Mouse (Mus musculus): Measurements from ENCODE around the gene Sec61b.

Gene Sec61b

DNA sequence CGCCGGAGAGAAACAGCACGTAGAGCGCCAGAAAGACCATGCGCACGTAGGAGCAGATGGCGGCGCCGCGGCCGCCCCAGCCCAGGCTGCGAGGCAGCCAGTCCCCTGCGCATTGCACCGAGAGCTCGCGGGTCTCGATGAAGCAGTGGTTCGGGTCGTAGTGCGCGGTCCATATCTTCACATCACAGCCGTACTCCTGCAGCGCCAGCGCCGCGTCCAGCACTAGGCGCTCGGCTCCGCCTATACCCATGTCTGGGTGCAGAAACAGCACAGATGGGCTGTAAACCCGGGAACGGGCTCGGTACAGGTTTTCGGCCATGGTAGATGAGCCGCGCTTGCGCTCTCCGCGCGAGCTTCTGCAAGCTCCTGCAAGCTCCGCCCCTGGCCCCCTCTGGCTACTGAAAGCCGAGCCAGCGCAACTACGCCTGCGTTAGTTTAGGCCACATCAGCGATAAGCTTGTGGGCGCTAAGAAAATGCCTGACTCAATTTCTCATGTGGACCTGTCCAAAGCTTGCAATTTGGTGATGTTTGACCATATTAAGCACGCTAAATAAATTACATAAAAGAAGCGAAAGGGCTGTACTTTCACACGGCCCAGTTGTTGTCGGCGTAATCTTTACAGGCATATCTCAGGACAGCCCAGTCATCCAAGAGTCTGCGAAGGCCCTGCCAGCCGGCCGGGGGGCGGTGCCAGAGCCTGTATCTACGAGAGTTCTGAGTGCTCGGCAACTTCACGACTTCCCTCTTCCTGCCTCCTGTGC lies at the start of gene Sec61b, which contains the start of gene Alg2:
Sec61b (plus strand) TSS at position 691 of the 762 bp plus-strand sequence.
Alg2 (minus strand) TSS at position 366 of the 762 bp plus-strand sequence.
- peak; percentile 99 for DNase-seq (ENCODE audit: inconsistent ontology term)

DNA sequence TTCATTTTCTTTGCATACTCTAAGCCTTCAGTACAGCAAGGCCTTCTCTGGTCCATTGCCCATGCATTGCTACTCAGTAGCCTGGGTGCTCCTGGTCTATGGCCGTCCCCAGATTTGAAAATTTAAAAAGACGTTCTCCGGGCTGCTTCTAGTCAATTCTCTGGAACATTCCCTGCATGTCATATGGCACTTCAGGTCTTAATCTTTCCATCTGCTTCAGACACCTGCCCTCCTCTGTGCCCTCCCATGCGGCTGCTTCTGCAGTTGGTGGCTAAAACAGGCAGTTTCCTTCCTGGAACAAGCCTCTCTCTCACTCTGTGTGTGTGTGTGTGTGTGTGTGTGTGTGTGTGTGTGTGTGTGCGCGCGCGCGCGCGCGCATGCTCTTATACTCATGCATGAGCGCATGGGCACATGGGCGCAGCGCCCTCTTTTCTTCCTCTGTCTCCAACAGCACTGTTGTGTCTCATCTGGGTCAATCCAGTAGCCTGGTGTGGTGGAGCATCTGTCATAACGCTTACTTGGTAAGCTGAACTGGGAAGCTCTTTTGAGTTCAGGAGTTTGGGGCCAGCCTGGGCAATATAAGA lies 49.1 kb upstream of the Sec61b start:
- no peak for DNase-seq (ENCODE audit: inconsistent ontology term)

DNA sequence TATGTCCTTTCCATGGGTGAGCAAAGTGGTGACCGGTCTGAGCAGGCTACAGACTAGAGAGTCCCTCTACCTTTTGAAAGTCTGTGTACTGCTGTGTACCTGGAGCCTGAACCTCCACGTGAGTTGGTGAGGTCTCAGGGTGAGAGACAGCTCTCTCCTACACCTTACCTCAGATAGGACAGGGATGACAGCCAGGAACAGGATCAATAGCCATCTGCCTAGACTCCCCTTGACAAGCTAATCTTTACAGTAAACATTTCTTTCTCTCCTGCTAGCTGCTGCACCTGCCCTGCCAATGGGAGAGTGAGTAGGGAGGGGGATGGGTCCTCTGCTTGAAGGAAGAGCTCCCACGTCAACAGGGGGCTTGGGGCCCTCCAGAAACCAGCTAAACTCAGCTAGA lies 46.9 kb upstream of the Sec61b start:
- no peak for DNase-seq (ENCODE audit: inconsistent ontology term)

DNA sequence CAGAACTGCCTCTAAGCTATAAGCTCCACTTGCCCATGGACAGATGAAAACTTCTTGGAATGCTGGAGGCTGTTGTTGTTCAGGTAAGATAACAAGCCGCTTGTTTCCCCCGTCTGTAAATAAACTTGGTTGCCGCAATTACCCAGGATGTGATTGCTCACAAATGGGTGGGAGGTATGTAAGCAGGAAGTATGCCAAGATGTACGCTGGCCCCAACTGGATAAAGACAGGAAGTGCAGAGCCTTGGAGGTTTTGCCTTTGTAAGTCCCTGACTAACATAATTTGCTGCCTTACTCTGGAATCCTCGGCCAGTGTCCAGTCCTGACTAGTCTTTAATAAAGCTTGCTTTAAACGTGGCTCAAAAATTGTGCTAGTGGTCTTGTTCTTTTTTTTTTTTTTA lies 43.9 kb upstream of the Sec61b start:
- DNase-seq (ENCODE audit: inconsistent ontology term): no peak

DNA sequence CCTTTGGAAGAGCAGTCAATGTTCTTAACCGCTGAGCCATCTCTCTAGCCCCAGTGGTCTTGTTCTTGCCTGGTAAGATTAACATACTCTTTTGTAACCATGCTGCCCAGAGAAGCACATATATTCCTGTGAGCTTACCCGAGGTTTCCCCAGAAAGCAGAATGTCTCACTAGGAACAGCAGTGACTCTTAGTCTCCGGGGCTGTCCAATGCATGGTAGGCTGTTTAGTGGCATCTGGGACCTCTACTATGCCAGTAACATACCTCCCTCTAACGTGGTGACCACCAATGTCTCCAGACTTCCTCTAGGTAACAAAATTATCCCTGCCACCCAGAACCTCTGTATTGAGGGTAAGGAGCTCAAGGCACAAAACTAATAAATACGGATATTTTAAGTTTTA lies 43.4 kb upstream of the Sec61b start:
- no peak for DNase-seq (ENCODE audit: inconsistent ontology term)

DNA sequence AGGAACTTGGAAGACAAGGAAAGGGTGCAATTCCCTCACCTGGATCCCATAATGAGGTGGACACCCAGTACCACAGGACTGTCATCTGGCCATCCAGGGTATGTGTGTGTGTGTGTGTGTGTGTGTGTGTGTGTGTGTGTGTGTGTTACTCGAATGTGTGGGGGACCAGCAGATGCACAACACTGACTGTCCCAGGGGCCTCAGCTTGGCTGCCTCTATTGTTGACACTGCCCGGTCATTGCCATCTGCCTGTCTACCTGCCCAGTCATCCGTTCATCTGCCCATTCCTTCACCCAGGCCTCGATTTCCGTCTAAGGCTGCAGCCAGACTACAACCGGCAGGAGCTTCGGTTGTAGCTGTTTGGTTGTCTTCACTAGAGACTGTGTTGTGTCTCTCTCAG lies 41.7 kb upstream of the Sec61b start:
- DNase-seq (ENCODE audit: inconsistent ontology term): no peak

DNA sequence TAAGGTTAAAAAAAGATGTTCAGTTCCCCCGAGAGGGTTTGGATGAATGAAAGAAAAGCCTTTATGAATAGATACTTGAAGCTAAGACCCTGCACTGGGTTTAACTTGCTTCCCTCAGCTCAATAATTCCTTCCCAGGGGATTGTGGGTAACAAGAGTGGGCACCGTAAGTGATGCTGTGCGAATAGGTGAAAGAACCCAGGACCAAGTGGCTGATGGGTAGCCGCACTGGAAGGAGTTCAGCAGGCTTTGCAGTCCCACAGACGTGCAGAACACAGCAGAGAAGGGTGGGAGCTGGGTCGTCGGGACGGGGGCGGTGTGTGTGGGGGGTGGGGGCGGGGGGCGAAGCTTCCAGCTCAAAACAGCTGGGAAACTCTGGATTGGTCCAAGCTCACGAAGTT lies 39.3 kb upstream of the Sec61b start:
- DNase-seq (ENCODE audit: inconsistent ontology term): no peak

DNA sequence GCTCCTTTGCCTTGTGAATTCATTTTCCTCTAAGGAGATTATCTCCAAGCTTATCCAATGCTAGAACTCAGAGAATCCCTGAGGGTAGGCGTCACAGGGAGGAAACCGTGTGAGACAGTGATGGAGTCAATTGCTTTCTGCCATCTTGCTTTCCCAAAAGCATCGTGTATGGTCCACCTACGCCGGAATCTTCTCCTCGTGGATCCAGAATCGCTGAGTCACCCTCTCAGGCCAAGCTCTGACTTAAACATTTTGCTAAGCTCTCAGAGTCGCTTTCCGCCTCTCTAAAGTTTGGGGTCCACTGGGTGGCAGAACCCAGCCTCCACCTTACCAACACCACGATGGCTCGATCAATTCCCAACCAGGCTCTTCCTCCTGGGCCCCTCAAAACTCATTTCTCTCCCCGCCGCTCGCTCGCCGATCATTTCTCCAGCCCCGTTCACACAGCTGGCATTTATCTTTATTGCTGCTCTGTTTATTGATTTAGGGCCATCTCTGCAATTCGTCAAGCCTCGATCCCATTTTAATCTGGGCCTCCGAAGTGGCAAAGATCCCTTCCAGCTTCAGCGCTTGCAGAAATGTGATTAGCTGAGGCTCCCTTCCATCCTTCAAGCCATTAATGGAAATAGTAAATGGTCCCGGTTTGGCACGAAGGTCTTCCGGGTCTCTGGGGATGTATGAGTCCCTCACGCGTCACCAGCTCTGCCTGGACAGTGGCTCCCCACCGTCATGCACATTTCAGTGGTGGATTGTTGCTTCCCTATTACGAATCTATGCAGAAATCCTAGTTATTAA lies 38.7 kb upstream of the Sec61b start:
- no peak for DNase-seq (ENCODE audit: inconsistent ontology term)

DNA sequence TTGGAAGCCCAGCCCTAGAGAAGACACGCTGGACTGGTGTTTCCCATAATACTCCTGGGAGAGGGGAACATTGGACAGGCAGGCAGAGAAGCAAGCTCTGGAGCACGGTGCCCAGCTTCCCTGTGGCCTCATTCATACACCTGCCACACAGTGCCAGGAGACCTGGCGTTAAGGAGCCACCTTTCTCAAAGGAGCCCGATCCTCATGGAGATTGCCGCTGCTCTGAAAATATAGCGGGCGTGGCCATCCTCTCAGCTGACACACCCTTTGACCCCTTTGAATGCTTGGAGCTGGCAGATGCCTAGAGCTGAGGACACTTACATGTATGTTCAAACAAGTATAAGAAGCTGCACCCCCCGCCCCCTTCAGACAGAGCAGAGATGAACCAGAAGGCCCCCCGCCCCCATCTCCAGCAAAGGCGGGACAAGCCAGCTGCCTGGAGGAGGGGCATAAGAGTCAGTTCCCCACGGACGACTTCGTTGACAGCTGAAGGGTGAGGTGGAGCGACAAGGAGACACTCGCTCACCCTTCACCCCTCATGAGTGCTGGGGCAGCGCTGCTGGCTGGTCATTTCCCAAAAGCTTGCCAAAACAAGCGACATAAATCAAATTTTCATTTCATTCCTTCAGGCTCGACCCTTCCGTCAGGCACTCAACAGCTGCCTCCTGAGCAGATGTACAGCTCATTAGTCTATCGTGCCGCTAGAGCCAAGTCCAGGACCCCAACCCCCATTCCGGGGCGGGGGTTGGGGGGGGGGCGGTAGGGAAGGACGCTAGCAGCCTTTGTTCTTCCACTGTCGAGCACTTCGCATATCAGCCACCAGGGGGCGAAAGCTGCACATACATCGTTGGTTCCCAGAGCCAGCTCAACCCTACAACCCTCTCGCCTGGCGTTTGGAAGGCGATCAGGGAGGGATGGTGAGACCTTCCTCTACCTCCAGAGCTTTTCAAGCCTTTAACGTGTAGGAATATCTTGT lies 36.8 kb upstream of the Sec61b start:
- peak; percentile 81 for DNase-seq (ENCODE audit: inconsistent ontology term)

DNA sequence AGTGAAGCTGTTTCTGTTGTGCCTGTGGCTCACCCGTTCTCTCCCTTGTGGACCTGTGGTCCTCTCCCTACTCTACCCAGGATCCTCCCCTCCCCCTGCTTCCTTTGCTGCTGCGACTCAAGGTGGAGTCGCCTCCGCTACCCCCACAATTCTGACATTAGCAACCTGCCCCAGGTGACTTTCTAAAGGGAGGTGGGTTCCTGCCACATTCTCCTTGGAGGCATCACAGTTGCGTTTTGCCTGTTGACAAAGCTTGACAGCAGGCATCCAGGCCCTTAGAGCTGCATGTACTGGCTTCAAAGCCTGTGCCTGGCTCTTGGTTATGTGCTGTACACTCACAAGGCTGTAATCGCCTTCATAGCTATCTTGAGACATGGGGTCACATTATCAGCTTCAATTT lies 35.5 kb upstream of the Sec61b start:
- no peak for DNase-seq (ENCODE audit: inconsistent ontology term)

DNA sequence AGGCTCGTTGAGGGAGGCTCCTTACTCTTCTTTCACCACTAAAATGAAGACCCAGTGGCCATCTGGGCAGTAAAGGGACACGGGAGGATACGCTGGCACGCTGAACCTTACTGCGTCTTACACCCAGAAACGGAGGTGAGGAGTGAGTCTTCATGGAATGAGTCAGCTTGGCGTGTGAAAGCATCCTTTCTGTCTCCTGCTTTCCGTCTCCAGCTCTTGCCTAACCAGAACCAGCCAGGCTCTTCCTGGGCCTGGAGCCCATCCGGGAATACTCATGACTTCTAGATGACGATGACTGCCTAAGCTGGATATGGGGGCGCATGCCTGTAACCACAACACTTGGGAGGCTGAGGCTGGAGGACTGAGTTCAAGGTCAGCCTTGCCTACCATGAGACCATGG lies 33.5 kb upstream of the Sec61b start:
- no peak for DNase-seq (ENCODE audit: inconsistent ontology term)

DNA sequence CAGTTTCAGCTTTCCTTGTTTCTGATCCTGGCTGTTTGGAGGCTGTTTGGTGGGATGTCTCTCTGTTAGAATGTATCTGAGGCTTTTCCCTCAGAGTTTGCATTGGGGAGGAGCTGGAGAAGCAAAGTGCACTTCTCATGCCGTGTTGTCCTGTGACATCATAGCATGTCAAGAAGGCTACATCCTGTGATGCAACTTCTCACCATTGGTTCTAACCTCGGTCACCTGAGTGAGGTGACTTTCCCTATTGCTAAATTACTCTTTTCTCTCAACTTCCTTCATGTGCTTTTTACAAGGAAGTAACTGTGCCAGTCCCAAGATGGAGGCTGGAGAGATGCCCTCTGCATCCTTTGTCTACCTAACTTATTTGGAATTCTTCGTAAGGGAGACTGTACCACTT lies 25.9 kb upstream of the Sec61b start:
- DNase-seq (ENCODE audit: inconsistent ontology term): no peak

DNA sequence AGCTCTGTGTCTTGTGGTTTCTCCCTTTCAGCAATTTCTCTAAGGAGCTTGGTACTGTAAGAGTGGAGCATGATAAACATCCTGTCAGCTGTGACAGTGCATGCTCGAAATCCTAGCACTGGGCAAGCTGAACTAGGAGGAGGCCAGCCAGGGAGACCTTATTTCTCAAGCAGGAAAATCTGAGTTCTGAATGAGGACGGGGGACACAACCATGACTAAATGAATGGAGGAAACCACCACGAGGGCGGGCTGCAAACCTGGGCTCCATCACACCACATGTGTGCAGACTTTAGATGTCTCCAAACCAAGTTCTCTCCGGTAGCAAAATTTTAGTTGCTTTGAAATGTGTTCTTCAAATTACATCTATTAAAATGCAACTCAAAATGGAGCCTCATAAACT lies 25.3 kb upstream of the Sec61b start:
- DNase-seq (ENCODE audit: inconsistent ontology term): no peak

DNA sequence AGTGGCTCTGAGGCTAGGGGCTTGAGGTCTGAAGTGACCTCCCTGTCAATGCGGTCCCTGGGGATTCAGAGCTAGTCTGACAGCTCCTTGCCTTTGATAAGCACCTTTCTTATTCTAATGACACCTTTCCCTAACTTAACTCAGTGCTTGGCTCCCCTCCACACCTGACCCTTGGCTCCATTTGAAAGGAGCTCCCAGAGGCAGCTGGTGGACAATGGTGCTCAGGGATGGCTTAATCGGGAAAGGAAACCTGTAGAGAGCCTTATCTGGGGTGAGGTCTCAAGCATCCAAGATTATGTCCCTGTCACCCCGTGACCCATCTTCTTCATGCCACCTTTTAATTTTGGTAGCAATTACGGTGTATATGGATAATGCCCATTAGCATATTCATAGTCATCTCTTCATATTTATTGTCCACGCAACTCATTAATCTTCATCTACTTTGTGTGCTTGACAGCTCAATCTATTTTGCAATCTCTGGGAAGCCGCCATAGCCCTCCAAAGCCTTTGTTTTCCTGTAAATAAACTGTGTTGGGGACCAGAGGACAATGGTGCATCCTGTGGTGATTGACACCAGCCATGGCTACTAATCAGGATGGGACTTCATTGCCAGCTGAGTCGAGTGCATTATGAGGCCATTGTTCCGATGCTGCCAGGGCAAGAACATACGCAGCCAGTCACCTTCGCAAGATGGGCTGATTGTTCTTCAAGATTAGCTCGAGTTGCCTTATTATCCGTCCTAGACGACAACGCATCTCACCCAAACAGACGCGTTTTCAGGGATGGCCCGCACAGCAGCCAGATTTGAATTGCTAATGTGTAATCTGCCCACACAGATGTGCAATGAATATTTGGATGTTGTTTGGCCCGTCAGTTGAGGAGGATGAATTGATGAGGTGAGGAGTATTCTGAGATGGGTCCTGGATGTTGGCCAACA lies 24.6 kb upstream of the Sec61b start:
- no peak for DNase-seq (ENCODE audit: inconsistent ontology term)

DNA sequence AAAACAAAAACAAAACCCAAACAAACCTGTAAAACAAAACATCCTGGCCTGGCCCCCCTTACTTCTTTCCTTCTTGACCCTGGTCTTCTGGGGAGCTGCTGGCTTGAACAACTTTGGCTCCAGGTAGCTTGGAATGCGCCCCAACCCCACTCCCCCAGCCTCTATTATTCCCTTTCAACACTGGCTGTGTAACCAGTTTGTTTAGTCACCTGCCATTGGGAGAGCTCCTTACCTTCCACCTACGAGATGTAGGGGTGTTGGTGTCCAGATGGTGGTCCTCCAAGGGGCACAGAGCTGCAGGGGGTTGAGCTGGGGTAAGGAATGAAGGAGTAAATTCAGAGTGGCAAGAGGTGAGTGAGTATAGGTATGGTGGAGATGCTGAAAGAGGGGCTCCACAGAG lies 7.3 kb upstream of the Sec61b start:
- DNase-seq (ENCODE audit: inconsistent ontology term): no peak

DNA sequence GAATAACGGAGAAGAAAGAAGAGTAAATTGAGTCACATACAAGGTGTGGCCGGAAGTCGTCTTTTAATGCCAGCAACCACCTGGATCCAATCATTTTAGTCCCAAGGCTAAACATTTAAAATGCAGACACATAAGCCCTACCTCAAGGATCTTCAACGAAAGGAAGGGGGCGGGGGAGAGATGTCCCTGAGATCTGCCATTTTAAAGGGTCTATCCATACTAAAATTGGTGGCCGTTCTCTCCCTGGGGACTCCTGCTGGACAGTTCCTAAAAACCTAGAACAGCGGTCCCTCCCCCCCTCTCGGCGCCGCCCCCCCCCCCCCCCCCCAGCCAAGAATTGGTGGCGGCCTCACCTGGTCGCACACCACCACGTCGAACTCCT lies 881 bp upstream of the Sec61b start:
- no peak for DNase-seq (ENCODE audit: inconsistent ontology term)

DNA sequence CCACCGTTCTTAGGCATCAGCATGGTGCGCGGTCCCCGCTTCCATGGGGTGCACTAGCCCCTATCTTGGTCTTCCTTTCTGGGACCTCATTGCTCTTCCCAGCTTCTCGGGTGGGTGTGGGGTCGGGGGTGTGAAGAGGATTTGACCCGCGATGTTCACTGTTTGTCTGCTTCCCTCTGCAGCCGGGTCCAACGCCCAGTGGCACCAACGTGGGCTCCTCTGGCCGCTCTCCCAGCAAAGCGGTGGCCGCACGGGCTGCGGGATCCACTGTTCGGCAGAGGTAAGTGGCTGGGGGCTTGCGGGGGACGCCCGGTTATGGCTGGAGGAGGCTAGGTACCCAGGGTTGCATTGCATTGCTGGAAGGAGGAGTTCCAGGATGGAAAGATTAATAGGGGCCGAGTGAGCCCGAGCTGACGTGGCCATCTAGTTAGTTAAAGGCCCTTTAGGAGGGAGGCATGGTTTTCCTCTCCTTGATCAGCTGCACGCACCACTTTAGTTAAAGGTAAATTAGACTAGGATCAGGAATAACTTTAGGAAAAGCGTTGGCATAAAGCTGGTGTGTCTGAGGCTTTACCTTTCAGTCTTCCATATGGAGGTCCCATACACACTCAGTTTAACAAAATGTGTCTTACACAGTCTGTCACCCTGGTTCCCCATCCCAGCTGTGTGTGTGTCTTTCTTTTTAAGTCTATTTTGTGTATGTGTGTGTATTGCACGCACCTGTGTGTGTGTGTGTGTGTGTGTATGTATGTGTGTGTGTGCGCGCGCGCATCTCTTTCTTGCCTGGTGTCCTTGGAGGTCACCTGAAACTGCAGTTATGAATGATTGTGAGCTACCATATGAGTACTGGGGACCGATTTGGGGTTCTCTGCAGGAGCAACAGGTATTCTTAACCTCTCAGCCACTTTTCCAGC lies 529 bp downstream of the Sec61b start:
- DNase-seq (ENCODE audit: inconsistent ontology term): no peak

DNA sequence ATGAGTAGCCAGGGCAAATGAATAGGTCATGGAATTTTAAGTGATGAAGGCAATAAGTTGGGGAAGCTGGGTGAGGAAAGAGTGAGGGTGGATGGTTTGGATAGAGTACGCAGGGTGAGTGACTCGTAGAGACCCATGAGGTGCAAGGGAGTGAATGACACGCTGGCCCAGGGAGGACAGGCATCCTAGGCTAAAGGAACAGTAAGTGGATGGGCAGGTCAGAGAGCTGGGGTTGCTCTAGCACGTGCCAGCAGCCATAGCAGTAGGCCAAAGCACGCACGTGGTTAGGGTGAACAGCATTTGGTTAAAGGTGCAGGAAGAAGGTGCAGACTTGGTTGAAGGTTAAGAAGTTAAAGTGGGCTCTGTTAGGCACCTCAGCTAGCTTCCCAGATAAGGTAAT lies 3.1 kb downstream of the Sec61b start:
- no peak for DNase-seq (ENCODE audit: inconsistent ontology term)

DNA sequence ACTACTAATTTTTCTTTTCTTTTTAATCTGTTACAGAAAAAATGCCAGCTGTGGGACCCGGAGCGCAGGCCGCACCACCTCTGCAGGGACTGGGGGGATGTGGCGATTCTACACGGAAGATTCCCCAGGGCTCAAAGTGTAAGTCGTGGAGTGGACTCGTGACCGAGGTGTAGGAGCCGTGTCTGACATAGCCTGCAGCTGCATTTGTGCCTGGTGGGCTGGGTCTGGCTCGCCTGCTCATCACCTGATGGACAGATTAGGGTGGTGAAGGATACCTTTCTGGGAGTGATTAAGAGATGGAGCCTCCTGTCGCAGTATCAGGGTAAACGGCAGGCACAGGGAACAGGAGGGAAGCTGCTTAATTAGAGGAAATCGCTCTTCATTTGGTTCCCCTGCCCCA lies 5.6 kb downstream of the Sec61b start:
- DNase-seq (ENCODE audit: inconsistent ontology term): no peak

DNA sequence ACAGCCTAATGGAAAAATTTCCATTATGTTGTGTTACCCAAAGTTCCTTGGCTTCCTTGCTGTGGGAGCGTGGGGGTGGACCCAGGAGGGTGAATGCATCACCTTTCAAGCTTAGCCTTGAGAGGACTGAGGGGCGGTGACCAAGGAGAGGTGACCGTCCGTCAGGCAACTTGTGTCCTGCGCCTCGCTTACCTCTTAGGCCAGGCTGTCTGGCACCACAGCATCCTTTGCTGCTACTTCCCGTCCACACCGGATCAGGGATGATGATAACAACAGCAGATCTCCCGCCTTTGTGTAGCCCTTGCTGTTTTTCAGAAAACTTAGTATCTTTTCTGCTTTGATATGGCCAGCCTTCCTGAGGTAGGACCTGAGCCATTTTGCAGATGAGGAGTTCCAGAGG lies 6.1 kb downstream of the Sec61b start:
- no peak for DNase-seq (ENCODE audit: inconsistent ontology term)

Data from Muller cell, postnatal 12 days (primary cell).